Mouse (Mus musculus) liver, embryonic 15.5 days (tissue): ENCODE results near the gene Apba2. TPM values are rescaled to one million over a fixed set of nuclear protein-coding genes. Genes with fewer than 3 reads are reported as not detected.

Source experiments
- ATAC-seq: fragments of 200-750 bp; cut with Nextera tagmentation; 2 replicates; pipeline ENCODE4 v1.8.0; 2017; ENCODE audit warnings: moderate number of reproducible peaks, mild to moderate bottlenecking, moderate library complexity; ENCODE audit not compliant: insufficient read depth
- H3K27ac ChIP-seq: fragments of 300-500 bp; sonication (generic); replicated peaks from 2 replicates; pipeline ENCODE4 v1.5.1; 2015; ENCODE audit warnings: mild to moderate bottlenecking, inconsistent platforms
- H3K27me3 ChIP-seq: fragments of 300-500 bp; sonication (generic); 2 replicates; pipeline ENCODE4 v1.6.1; 2015; ENCODE audit warnings: mild to moderate bottlenecking, inconsistent platforms
- H3K36me3 ChIP-seq: fragments of 300-500 bp; sonication (generic); replicated peaks from 2 replicates; pipeline ENCODE4 v1.6.1; 2015; ENCODE audit warnings: moderate library complexity, mild to moderate bottlenecking, inconsistent platforms
- H3K4me1 ChIP-seq: fragments of 300-500 bp; sonication (generic); replicated peaks from 2 replicates; pipeline ENCODE4 v1.6.1; 2015; ENCODE audit warnings: inconsistent platforms
- H3K4me2 ChIP-seq: fragments of 300-500 bp; sonication (generic); 2 replicates; pipeline ENCODE4 v1.6.1; 2015; ENCODE audit warnings: moderate library complexity, mild to moderate bottlenecking, inconsistent platforms
- H3K4me3 ChIP-seq: fragments of 300-500 bp; sonication (generic); replicated peaks from 2 replicates; pipeline ENCODE4 v1.5.1; 2015; ENCODE audit warnings: mild to moderate bottlenecking, inconsistent platforms
- H3K9ac ChIP-seq: fragments of 300-500 bp; sonication (generic); 2 replicates; pipeline ENCODE4 v1.6.1; 2015; ENCODE audit warnings: moderate library complexity, mild to moderate bottlenecking, inconsistent platforms
- H3K9me3 ChIP-seq: fragments of 300-500 bp; sonication (generic); replicated peaks from 2 replicates; pipeline ENCODE4 v1.6.1; 2016; ENCODE audit warnings: inconsistent platforms
- WGBS: fragments of 180-500 bp; shearing (Covaris S2); methylation state at CpG from one replicate; pipeline ENCODE4 v1.1.7; 2015; ENCODE audit warnings: mixed read lengths; ENCODE audit not compliant: insufficient replicate concordance; 5-methylcytosine and 5-hydroxymethylcytosine counted together
- polyA plus RNA-seq: library from polyadenylated mRNA; unstranded; fragments of >200 nt; fragmentation: Nextera tagmentation; extraction: Ambion mirVana; gene quantifications from 2 replicates; pipeline ENCODE4 v1.2.1, GENCODE M21; 2015

Gene Apba2
- polyA plus RNA-seq, 1 experiment from 2014 or later: 0.16 TPM

GRCm38 (mm10) chr7:64741333-64742307 is 240.1 kb downstream of the Apba2 start:
- 20% methylated on average over 8 of the region's 8 CpGs for WGBS
- Histone ChIP-seq H3K27me3 (no peaks in the 10 kb centered on the region), H3K4me2 (no peak overlapping the region), H3K9ac (no peak overlapping the region), H3K9me3 (no peaks in the 10 kb centered on the region), H3K4me1 (no peaks in the 10 kb centered on the region), H3K27ac (no peak overlapping the region), H3K36me3 (no peaks in the 10 kb centered on the region), H3K4me3 (no peak overlapping the region)
- ATAC-seq: no peak

GRCm38 (mm10) chr7:64743610-64744009 is 242.1 kb downstream of the Apba2 start:
- Histone ChIP-seq H3K4me3 (no peak overlapping the region), H3K4me1 (no peaks in the 10 kb centered on the region), H3K36me3 (no peaks in the 10 kb centered on the region), H3K9ac (no peak overlapping the region), H3K27ac (no peak overlapping the region), H3K9me3 (no peaks in the 10 kb centered on the region), H3K27me3 (no peaks in the 10 kb centered on the region), H3K4me2 (no peak overlapping the region)
- no peak for ATAC-seq
- WGBS: 67% methylated on average over 7 of the region's 7 CpGs

- H3K9ac ChIP-seq: no peak overlapping the region
- 30% methylated on average over 5 of the region's 5 CpGs for WGBS
- H3K4me2 ChIP-seq: no peak overlapping the region
- H3K36me3 ChIP-seq: no peaks in the 10 kb centered on the region
- H3K4me3 ChIP-seq: no peak overlapping the region
- H3K27ac ChIP-seq: no peak overlapping the region
- no peak for ATAC-seq
- H3K9me3 ChIP-seq: no peaks in the 10 kb centered on the region
- no peaks in the 10 kb centered on the region for H3K4me1 ChIP-seq
- no peaks in the 10 kb centered on the region for H3K27me3 ChIP-seq
Observed at GRCm38 (mm10) chr7:64751465-64751864, 250.0 kb downstream of the Apba2 start.

GRCm38 (mm10) chr7:64752133-64752532 is 250.6 kb downstream of the Apba2 start:
- Histone ChIP-seq H3K4me2 (no peak overlapping the region), H3K4me1 (no peaks in the 10 kb centered on the region), H3K4me3 (no peak overlapping the region), H3K9ac (no peak overlapping the region), H3K9me3 (no peaks in the 10 kb centered on the region), H3K36me3 (no peaks in the 10 kb centered on the region), H3K27ac (no peak overlapping the region), H3K27me3 (no peaks in the 10 kb centered on the region)
- 68% methylated on average over 7 of the region's 7 CpGs for WGBS
- no peak for ATAC-seq

- WGBS: 61% methylated on average over 6 of the region's 6 CpGs
- no peak overlapping the region for H3K4me2 ChIP-seq
- H3K9ac ChIP-seq: no peak overlapping the region
- ATAC-seq: no peak
- H3K9me3 ChIP-seq: no peaks in the 10 kb centered on the region
- no peak overlapping the region for H3K27ac ChIP-seq
- H3K4me3 ChIP-seq: no peak overlapping the region
- H3K4me1 ChIP-seq: no peaks in the 10 kb centered on the region
- no peaks in the 10 kb centered on the region for H3K36me3 ChIP-seq
- no peaks in the 10 kb centered on the region for H3K27me3 ChIP-seq
Observed at GRCm38 (mm10) chr7:64753678-64754077, 252.2 kb downstream of the Apba2 start.

GRCm38 (mm10) chr7:64754161-64754560 is 252.7 kb downstream of the Apba2 start:
- 64% methylated on average over 7 of the region's 7 CpGs for WGBS
- Histone ChIP-seq H3K4me3 (no peak overlapping the region), H3K27me3 (no peaks in the 10 kb centered on the region), H3K4me1 (no peaks in the 10 kb centered on the region), H3K27ac (no peak overlapping the region), H3K4me2 (no peak overlapping the region), H3K9me3 (no peaks in the 10 kb centered on the region), H3K9ac (no peak overlapping the region), H3K36me3 (no peaks in the 10 kb centered on the region)
- no peak for ATAC-seq

- no peaks in the 10 kb centered on the region for H3K27me3 ChIP-seq
- no peak for ATAC-seq
- H3K27ac ChIP-seq: no peak overlapping the region
- no peaks in the 10 kb centered on the region for H3K4me1 ChIP-seq
- no peaks in the 10 kb centered on the region for H3K36me3 ChIP-seq
- no peak overlapping the region for H3K4me3 ChIP-seq
- no peak overlapping the region for H3K9ac ChIP-seq
- H3K4me2 ChIP-seq: no peak overlapping the region
- 66% methylated on average over 7 of the region's 7 CpGs for WGBS
- no peaks in the 10 kb centered on the region for H3K9me3 ChIP-seq
Observed at GRCm38 (mm10) chr7:64755141-64755540, 253.6 kb downstream of the Apba2 start.

- no peaks in the 10 kb centered on the region for H3K9me3 ChIP-seq
- WGBS: 51% methylated on average over 3 of the region's 3 CpGs
Observed at GRCm38 (mm10) chr7:64765595-64765994, 264.1 kb downstream of the Apba2 start.

GRCm38 (mm10) chr7:64769768-64770167 is 268.3 kb downstream of the Apba2 start:
- no peak overlapping the region for H3K27ac ChIP-seq
- no peak overlapping the region for H3K4me2 ChIP-seq
- no peaks in the 10 kb centered on the region for H3K4me1 ChIP-seq
- no peaks in the 10 kb centered on the region for H3K36me3 ChIP-seq
- ATAC-seq: no peak
- H3K27me3 ChIP-seq: no peaks in the 10 kb centered on the region
- H3K9me3 ChIP-seq: no peaks in the 10 kb centered on the region
- WGBS: 46% methylated on average over 7 of the region's 7 CpGs
- no peak overlapping the region for H3K4me3 ChIP-seq
- H3K9ac ChIP-seq: no peak overlapping the region

More at GRCm38 (mm10) chr7:64765595-64765994, 264.1 kb downstream of the Apba2 start:
- Histone ChIP-seq H3K4me3 (no peak overlapping the region), H3K27me3 (no peaks in the 10 kb centered on the region), H3K27ac (no peak overlapping the region), H3K36me3 (no peaks in the 10 kb centered on the region), H3K4me1 (no peaks in the 10 kb centered on the region), H3K4me2 (no peak overlapping the region), H3K9ac (no peak overlapping the region)
- ATAC-seq: no peak

GRCm38 (mm10) chr7:64770779-64771390 is 269.4 kb downstream of the Apba2 start:
- Histone ChIP-seq H3K27me3 (no peaks in the 10 kb centered on the region), H3K9ac (no peak overlapping the region), H3K4me2 (no peak overlapping the region), H3K9me3 (no peaks in the 10 kb centered on the region), H3K4me1 (no peaks in the 10 kb centered on the region), H3K4me3 (no peak overlapping the region), H3K27ac (no peak overlapping the region), H3K36me3 (no peaks in the 10 kb centered on the region)
- WGBS: 61% methylated on average over 8 of the region's 8 CpGs
- ATAC-seq: no peak

GRCm38 (mm10) chr7:64773465-64773864 is 272.0 kb downstream of the Apba2 start:
- H3K9ac ChIP-seq: no peak overlapping the region

More at GRCm38 (mm10) chr7:64773465-64773864, 272.0 kb downstream of the Apba2 start:
- Histone ChIP-seq H3K36me3 (no peaks in the 10 kb centered on the region), H3K4me1 (no peaks in the 10 kb centered on the region), H3K9me3 (no peaks in the 10 kb centered on the region), H3K4me3 (no peak overlapping the region), H3K27me3 (no peaks in the 10 kb centered on the region), H3K4me2 (no peak overlapping the region), H3K27ac (no peak overlapping the region)
- 46% methylated on average over 10 of the region's 10 CpGs for WGBS
- ATAC-seq: no peak
